Mouse (Mus musculus) olfactory bulb, adult 2 months (tissue): ENCODE data around the gene Olfr1346.

ENCODE experiments used
- CTCF ChIP-seq: fragments of 200-500 bp; IDR thresholded peaks from 2 replicates; pipeline ENCODE4 v1.5.1; 2012; ENCODE audit warnings: low read depth, mild to moderate bottlenecking, low read length, moderate library complexity; ENCODE audit not compliant: insufficient read depth
- POLR2A ChIP-seq: fragments of 200-500 bp; IDR thresholded peaks from 2 replicates; pipeline ENCODE4 v1.6.1; 2012; ENCODE audit warnings: mild to moderate bottlenecking, low read depth, low read length, moderate library complexity; ENCODE audit not compliant: insufficient read depth

DNA sequence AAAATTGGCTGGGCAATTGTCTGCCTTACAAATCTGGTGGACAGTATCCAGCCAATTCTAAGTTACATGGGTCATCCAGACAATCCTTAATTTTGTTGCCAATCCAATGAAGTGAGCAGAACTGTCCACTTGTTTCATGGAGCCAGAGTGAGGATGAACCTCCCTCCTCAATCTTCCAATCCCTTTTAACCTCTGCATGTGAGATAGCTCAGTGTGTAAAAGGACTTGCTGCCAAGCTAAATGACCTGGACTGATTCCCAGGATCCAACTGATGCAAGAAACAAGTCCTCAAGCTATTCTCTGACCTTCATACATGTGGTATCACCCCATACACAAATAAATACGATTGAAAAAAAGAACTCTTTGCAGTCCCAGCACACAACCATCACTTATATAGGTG, 54.8 kb downstream of the Olfr1346 start:
- TF ChIP-seq POLR2A (no peak), CTCF (no peak)
